Mouse (Mus musculus) left cerebral cortex, postnatal 25 days (tissue): ENCODE measurements at regions not wholly inside any gene's neighbourhood (a gene's known extent, or its start where the extent isn't known, plus 50 kb on each side); places are given as distances from the start of the nearest gene placed in this dataset.

Experiments
- DNase-seq, 2 experiments: peaks; one replicate each; pipeline ENCODE4 v3.0.0; 2022; ENCODE audit warnings: low spot score in 2 of 2, mixed read lengths in 1 of 2
- intact Hi-C: fragments of 180-260 bp; cut with DNase I; formaldehyde crosslinking; loops from one replicate; pipeline ENCODE4 v1.15.1; 2025

DNA sequence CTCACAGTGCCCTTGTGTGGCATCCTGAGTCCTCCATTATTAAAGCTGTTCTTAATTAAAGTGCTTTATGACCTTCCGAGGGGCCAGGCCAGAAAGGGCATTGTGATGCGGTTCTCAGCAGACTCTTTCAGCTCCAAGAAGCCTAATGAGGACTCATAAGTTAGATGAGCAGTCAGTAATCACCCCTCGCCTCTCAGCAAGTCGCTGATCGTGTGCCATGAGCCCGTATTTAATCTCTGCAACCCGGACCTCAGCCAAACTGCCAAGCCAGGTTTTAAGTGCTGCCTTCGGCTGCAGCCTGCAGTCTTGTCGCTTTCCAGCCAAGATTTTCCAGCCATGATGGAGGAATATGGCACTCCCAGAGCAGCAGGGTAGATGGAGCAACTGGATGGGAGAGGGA lies 56.1 kb upstream of the Rbfox1 start:
- no peak for DNase-seq
- intact Hi-C loops, result no loop called here

DNA sequence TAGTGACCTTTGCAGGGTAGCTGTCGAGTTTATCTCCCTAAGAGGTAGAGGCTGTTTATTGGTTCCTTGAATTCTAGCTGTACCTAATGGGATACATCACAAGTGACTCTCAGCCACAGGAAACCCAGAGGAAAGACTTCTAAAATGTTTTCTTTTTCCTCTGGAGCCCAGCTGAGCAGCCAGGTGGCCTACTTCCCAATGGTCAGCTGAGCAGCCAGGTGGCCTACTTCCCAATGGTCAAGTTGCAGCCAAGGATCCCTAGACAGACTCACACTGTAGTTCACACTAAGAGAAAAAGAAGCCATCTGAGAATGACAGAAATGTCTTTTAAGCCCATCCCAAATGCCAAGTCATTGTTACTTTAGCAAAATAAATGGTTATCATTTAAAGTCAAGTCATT lies 61.8 kb upstream of the Rbfox1 start:
- DNase-seq, result no peak
- intact Hi-C loops, result no loop called here

DNA sequence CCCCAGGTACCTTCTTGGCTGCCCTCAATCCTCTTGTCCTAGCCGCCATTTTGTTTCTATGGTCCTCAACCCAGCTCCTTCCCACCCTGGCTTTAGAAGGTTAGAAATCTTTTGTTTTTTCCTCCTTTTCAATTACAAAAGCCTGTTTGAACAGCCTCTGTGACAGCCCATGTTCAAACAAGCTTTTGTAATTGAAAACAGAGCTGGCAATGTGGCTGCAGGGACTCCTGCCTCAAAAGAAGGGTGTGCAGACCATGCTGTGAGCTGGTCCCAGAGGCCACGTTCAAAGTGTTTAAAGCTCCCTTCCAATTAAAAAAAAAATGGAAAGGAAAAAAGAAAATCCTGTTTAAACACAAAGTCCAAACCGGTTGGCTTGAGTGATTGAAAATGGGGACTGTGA lies 68.0 kb upstream of the Rbfox1 start:
- DNase-seq, result no peak
- intact Hi-C loops, result no loop called here

DNA sequence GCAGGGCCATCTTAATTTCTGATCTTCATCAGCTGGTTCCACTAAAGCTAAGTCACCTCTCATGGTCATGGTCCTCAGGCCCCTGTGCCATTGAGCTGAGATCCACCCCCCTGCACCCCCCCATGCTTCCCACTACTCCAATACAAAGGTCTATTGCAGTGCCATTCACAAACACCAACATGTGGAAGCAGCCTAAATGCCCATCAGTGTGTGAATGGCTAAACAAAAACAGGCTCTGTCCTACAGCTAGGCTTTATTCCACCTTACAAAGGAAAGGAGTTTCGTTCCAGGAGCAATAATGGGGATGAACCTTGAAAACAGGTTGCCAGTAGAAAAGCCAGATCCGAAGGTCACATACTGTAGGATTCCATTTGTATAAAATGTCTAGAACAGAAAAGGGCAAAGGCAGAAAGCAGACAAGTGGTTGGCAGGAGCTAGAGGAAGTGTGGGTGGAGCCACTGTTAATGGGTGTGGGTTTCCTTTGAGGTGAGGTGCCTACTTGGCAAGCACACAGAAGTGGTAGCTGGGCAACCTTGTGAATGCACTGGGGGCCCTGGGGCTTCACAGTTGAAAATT lies 72.8 kb upstream of the Rbfox1 start:
- DNase-seq, result no peak
- intact Hi-C loops, result no loop called here

DNA sequence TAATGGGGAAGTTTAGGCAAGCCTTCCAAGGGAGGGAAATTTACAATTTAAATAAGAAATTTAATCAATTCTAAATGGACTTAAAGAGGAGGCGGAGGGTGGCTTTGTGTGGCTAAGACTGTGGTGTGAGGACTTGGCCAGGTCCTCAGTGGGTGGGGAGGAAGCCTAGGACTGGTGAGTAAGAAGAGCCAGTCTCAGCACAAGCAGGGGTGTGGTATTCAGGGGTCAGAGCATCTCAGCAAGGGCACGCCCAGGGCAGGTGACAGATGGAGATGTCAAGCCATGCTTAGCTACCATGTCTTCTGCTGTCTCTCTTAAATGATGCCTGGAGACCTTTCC lies 73.5 kb upstream of the Rbfox1 start:
- DNase-seq, result no peak
- intact Hi-C loops, result no loop called here

DNA sequence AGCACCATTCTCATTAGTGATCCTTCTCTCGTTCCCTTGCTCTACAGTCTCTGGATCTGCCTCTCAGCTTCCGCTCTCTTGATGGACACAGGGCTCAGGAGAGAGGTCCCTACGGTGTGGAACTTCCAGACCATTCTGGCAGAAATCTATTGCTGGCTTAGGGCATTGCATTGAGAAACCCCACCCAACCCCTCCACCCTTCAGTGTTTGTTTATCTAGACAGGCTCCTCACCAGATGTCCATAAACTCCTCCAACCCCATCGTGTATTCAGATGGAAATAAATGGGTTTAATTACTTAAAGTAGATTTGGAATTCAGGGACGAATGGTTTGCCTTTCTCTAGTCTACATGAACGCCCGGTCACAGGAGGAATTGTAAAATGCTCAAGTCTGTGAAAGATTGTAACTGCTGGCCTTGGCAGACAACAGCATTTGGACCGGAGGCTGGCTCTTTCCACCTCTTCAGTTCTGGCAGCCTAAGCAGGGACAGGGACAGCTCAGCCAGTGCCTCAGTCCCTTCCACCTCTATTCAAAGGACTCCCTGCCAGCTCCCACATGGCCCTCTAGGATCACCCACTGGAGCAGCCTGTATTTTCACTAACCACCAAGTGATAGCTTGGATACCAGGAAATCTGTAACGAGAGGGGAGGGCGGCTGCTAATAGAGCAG lies 74.0 kb upstream of the Rbfox1 start:
- intact Hi-C loops, result no loop called here
- DNase-seq, result no peak

DNA sequence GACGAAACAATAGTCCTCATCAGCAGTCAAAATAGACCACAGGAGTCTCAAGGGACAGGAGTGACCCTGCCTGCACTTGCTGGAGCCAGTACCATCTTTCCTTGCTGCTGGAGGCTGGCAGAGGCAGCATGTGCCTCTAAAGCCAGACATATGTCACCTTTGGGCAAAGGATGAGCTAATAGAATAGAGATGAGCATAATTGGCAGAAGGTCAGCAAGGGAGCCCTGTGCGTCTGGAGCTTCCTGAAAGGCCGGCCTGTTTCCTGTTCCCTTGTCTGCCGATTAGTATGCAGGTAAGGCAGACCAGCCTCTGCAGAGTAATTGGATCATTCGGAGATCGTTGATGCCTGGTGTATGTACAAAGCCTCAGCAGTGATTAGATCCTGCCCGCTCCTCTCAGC lies 87.0 kb upstream of the Rbfox1 start:
- intact Hi-C loops, result no loop called here
- DNase-seq, result no peak

DNA sequence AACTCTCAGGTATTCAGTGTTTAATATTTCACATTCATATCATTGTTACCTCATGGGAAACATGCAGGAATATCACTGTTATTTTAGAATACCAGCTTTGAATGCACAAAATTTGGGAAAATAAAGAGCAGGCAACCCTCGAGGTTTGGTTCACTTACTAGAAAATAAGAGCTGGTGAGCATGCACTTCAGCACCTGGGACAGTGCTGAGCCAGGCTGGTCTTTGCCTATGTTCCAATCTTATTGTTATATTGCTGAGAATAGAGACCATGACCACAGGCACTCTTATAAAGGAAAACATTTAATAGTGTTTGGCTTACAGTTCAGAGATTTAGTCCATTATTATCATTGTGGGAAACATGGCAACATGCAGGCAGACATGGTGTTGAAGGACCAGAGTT lies 92.9 kb upstream of the Rbfox1 start:
- intact Hi-C loops, result no loop called here
- no peak for DNase-seq

DNA sequence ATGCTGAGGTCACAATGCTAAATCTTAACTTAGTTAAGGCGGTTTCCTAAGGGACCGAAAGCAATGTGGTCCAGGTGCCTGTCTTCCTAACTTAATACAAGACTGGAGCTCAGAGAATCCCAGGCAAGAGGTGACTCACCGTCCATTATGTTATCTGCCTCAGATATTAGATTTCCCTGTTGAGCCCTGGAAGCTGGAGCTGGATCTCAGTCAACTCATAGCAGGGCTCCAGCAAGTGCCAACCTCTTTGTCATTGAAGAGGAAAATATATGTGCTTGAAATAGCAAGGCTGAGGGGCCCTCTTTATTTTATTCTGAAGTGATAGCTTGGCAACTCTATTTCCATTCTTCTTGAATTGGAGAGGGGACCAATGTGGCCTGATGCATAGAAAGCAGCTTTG lies 95.0 kb upstream of the Rbfox1 start:
- intact Hi-C loops, result no loop called here
- no peak for DNase-seq

DNA sequence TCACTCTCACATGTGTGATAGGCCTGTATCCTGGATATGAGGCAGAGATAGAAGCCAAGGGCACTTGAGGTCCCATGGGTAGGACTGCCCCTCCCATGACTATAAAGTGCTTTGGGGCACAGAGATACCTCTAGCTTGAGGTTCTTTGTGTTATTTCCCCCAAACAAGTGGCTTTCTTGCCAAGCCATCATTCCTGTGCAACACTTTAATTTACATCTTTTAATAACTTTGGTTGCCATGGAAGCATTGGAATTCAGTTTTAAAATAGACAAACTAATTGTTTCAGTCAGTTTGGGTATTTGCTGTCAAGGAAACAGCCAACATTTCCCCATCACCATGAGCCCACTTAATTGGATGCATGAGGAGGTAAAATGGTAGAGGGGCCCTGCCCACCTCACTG lies 97.9 kb upstream of the Rbfox1 start:
- intact Hi-C loops, result no loop called here
- peak in 1 of 2 experiments; percentile 8 for DNase-seq

DNA sequence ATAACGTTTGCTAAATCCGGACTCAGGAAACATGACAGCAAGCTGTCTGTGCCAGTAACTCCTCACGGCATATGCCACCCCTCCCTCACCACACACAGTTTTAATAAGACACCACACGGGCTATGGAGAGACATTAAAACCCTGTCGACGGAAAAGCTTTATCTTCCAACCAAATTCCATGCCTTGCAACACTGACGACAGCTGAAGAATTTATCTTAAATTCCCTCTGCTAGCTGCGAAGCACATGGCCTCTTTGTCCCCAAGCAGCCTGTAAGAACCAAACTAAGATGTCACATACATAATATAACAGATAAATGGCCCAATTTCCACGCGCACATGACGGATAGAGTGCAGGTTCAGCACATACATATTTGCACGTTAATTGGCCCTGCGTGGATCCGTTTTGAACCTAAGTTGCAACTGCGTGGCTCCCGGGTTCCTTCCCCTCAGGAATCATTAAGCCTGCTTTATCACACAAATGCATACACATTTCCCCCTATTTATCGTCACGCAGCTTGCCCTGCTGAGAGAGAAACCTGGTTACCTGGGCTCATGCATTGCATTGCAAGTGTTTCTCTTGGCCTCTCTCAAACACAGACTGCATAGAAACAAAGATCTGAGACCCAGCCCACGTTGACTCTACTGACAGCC lies 118.3 kb upstream of the Rbfox1 start:
- intact Hi-C loops, result no loop called here
- DNase-seq, result peak; percentile 45 to 62

DNA sequence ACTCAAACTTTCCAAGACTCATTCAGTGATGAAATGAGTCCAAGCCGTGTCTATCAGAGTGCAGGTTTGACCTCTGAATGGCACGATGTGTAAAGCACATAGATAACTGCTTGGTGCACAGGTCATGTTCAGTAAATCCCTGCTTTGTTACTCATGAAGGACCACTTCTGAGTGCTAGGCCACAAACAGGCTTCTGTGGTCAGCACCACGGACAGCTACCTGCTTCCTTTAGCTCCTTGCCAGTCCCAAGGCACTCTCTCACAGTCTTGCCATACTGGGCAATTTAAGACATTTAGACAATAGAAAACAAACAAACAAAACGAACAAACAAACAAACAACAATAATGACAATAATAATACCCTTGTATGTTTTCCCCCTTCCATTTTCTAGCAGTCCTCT lies 120.0 kb upstream of the Rbfox1 start:
- intact Hi-C loops, result no loop called here
- no peak for DNase-seq

DNA sequence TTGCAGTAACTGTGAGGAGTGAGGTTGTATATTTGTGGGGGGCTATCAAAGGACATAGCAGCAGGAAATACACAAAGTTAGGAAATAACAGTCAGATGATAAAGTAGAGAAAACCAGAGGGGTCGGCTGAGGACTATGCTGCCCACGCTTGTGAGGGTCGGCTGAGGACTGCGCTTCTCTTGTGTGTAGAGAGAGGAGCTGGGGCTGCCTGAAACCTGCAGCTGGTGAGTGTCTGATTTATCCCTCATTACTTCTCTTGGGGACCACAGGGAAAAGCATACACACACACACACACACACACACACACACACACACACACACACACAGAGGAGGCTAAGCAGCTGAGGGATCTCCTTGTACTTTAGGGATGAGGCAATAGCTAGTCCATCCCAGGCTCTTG lies 124.3 kb upstream of the Rbfox1 start:
- intact Hi-C loops, result no loop called here
- DNase-seq, result no peak

DNA sequence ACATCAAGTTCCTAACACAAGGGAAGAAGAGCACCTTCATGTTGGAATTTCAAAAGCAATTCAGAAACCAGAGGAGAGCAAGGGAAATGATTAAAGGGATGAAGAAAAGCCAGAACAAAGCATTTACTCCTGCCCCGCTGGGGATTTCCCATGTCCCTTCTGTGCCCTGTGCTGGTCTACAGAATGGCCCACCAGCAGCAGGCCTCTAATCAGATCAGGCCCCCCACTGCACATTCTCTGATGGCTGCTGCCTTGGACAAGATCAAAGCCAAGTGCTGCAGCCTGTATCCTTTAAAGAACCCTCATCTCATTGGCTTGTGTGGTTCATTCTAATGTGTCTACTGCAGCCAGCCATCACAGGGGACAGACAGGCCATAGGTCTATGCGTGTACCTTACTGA lies 126.1 kb upstream of the Rbfox1 start:
- intact Hi-C loops, result no loop called here

DNA sequence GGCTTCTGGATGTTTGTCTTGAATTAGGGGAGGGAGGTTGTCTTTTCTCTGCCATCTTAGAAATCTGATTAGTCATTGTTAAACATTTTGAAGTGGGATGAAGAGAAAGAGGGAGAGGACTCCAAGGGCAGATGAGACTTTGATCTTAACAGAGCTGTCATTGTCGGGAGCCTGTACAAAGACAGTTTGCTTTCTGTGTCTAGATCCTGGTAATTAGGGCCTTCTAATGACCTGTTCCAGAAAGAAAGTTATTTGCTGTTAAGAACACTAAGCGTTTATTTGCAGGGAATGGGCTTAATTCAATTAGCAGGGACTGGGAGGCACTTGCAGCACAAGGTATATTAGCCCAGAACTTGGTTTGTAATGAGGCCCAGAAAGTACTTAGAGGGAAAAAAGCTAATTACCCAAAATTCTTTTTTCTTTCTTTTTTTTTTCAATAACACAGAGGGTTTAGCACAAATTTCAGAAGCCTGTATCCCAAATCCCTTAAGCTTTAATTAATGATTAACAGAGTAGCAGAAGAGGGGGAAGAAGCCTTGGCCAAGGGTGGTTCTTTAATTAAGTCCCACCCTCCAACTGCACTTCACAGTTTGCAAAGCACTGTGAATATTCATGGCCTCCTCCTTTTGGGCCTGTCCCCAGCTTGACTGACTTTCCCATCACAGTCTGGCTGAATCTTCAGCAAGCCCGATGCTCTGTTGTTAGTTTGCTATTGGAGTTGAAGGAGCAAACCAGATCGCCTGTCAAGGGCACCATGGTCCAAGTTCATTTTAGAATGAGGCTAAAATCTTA lies 142.2 kb upstream of the Rbfox1 start:
- intact Hi-C loops, result no loop called here
- DNase-seq, result no peak

More for the DNA sequence above, 126.1 kb upstream of the Rbfox1 start:
- DNase-seq, result no peak

DNA sequence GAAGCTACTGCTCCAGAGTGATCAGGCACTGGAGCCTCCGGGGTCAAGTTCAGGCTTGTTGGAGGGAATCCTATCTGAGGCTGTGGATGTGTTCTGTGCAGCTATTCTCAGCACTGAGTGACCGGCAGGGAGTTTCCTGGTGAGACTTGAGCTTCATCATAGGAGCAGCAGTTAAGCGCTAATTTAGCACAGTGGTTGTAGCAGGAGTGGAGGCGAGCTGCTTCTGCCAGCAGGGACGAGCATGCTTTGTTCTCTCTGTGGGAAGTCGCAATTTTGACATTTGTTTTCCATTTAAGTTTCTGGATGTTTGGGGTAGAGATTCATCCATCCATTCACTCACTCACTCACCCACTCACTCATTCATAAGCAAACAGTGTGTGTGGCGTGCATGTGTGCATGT lies 144.4 kb upstream of the Rbfox1 start:
- peak; percentile 47 to 69 for DNase-seq
- intact Hi-C loops, result no loop called here

DNA sequence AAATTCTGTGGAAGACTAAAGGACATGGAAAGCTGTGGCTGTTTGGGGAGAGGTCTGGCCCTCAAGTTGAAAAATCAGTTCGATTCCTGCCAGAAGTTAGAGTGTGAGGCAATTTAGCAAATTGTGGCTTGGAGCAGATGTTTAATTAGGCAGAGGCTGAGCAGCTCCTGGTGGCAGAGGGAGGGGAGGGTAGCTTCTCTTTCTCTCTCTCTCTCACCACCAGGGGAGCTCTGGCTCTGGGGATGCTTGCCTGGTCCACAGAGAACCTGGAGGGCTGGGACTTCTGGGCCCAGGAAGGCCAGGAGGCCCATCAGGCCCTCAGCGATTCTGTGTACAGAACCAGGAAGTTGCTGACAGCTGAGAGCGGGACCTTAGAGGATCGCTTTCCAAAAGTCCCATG lies 151.5 kb upstream of the Rbfox1 start:
- DNase-seq, result peak in 1 of 2 experiments; percentile 14
- intact Hi-C loops, result no loop called here

DNA sequence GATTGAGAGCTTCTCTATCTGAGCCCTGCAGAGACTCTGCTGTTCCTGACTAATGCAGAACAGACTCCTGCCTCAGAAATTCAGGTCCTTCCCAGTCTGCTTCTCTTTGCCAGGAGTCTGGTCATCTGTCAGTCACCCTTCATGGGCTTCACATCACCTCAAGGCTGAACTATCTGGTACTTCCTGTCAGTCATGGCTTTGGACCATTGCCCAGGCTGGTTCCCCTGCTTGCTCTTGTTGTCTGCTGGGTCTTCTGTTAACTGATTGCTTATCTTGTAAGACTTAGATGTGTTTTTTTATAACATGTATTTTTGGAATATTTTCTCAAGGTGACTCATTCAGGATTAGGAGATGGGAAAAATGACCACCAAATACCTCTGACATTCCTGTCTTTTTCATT lies 162.6 kb upstream of the Rbfox1 start:
- intact Hi-C loops, result no loop called here
- no peak for DNase-seq

DNA sequence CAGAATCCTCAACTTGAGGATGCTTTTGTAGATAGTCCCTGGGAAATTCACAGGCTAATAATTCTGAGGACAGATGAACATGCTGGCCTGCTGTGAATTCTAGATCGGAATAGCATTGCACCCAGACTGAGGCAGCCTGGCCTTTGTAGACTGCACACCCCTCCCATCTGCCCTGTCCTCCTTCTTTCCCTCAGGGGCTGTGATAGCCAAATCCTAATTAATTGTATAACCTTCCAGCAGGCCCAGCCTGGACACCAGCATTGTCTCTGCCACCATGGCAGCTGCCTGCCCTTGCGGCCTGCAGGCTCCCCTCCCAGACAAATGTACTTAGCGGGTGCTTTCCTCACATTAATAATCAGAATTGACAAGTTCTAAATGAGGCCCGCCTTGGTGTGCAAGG lies 171.7 kb upstream of the Rbfox1 start:
- intact Hi-C loops, result no loop called here

DNA sequence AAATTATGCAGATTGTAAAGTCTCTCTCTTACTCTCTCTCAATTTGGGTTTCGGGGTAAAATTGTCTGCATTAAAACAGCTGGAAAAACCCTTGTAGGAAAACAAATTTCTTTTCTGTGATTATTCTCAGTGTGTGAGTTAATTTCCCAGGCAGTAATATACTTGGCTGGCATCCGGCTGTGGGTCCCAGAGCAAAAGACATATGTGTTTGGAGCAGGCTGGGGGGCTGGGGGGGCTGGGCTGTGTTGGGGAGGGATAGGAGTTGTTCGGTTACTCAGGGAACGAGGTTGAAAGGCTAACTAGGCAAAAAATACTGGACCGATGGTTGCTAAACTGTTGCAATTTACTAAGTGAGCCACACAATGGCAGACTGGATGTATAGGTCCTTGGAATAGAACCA lies 175.3 kb upstream of the Rbfox1 start:
- DNase-seq, result no peak

More for the DNA sequence above, 171.7 kb upstream of the Rbfox1 start:
- DNase-seq, result no peak

DNA sequence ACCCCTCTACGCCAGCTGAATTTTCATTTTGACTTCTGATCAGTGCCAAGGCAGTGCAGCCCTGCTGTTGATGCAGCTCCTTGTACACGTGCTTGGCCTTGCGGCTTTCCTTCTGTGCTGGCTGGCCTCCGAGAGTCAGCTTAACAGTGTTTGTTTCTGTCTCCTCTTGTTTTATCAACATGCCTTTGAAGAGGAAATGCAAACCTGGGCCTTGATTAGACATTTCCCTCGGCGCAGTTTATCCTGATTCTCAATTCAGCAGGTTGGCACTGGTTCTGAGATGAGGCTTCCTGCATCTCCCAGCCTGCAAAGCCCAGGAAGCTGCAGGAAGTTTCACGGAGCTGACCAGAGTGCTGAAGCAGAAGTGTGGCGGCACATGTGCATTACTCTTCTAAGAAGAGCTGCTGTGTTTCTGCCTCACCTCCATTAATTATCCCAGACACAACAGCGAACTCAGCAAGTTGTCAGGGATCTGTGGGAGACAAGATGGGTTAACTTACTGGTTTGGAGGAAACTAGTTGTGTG lies 184.4 kb upstream of the Rbfox1 start:
- intact Hi-C loops, result no loop called here
- DNase-seq, result no peak

More for the DNA sequence above, 175.3 kb upstream of the Rbfox1 start:
- intact Hi-C loops, result no loop called here
